Mouse (Mus musculus) mature B cell (primary cell): ENCODE data around the gene Aco1.

Experiments
- in situ Hi-C: fragments of 300-500 bp; cut with MboI; formaldehyde crosslinking; loops from 2 replicates; pipeline ENCODE4 v1.14.3; 2019

Aco1 gene

DNA sequence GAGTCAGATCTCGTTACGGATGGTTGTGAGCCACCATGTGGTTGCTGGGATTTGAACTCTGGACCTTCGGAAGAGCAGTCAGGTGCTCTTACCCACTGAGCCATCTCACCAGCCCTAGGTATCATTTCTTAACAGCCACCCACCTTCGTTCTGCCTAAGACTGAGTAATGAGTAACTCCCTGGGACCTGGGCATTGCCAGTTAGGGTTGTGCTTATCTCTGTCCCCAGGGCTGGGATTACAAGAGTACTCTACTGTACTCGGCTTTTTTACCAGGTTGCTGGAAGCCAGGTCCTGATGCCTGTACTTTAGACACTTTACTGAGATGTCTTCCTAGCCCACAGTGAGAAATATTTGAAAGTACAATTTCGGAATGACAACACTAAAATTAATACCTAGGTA, 69.3 kb downstream of the Aco1 start:
- in situ Hi-C loops: no loop called here

DNA sequence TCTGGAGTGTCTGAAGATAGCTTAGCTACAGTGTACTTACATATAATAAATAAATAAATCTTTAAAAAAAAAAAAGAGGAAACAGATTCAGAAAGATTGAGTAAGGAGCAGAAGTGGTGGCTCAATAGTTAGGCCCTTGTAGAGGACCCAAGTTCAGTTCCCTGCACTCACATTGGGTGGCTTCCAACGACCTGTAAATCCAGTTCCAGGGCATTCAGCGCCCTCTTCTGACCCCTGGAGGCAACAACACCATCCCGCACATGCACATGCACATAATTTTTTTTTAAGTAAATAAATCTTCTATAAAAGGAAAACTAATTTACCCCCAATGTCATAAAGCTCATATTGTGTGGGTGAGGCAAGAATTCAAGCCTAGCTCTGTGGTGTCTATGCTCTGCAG, 75.0 kb downstream of the Aco1 start:
- in situ Hi-C loops: no loop called here

- in situ Hi-C loops: no loop called here
These were observed 75.5 kb downstream of the Aco1 start for GRCm38 (mm10) chr4:40218382-40218781.

GRCm38 (mm10) chr4:40220437-40220836, 77.6 kb downstream of the Aco1 start:
- in situ Hi-C loops: no loop called here

DNA sequence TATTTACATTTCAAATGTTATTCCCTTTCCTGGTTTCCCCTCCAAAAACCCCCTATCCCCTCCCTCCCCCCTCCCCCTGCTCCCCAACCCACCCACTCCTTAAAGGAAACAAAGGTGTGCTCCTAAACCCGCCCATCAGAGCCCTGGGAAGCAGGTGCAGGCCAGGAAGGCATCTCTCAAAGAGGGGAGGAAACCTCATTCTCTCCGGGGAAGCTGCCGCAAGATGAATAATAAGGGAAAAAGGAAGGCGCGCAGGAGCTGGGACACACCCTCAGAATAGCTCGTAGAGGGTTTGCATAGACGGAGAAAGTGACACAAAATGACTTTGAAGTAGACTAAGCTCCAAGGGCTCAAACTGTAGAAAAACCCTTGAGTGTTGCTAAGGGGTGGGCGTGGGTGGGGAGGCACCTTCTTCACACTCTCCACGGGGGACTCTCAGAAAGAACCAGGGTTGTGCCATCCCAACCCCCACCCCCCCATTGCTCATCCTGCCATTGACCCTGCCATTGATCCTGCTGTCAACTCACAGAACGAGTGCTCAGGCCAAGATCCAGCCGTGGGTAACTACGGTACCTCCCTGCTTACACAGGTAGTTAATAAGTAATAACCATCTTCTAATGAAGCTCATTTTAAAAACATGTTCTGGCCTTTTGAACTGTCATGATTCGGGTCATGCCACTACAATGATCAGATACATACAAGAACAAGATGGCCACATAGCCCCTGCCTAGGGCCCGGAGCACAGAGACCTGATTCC, 78.3 kb downstream of the Aco1 start:
- in situ Hi-C loops: no loop called here

- in situ Hi-C loops: no loop called here
These were observed 79.2 kb downstream of the Aco1 start for GRCm38 (mm10) chr4:40221876-40222585.

GRCm38 (mm10) chr4:40226095-40226494, 83.2 kb downstream of the Aco1 start:
- in situ Hi-C loops: no loop called here

GRCm38 (mm10) chr4:40227131-40227530, 84.2 kb downstream of the Aco1 start:
- in situ Hi-C loops: no loop called here

DNA sequence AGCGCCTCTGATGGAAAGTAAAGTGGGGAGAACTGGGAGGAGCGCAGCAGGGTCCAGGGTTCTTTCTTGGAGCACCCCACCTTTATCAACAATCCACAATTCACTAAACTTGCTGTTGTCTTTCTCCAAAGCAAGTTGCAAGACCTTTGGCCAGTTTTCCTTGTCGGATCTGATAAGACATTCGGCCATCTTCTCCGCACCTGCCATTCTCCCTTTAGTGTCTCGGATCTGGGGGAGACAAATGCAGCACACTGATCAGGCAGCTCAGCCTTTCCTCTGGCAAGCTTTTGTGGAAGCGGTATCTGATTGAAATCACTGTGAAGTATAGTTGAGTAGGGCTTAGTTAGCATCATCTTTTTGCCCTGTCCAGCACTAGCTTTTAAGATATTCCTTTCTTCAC, 85.0 kb downstream of the Aco1 start:
- in situ Hi-C loops: no loop called here

DNA sequence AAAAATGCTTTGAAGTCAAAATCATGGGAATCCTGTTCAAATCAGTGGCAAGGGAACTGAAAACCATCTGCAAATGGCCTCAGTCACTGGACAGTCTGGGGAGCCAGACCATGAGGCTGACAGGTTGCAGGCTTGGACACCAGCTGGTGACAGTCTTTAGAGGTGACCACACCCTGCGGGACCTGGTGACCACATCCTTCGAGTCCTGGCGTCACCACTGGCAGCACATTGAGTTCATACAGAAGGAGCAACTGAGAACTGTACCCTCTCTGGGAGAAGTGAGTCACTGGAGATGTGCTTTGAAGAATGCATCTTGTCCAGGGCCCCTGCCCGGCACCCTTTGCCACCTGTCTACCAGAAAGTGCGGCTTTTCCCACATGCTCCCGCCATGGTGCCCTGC, 86.8 kb downstream of the Aco1 start:
- in situ Hi-C loops: no loop called here

DNA sequence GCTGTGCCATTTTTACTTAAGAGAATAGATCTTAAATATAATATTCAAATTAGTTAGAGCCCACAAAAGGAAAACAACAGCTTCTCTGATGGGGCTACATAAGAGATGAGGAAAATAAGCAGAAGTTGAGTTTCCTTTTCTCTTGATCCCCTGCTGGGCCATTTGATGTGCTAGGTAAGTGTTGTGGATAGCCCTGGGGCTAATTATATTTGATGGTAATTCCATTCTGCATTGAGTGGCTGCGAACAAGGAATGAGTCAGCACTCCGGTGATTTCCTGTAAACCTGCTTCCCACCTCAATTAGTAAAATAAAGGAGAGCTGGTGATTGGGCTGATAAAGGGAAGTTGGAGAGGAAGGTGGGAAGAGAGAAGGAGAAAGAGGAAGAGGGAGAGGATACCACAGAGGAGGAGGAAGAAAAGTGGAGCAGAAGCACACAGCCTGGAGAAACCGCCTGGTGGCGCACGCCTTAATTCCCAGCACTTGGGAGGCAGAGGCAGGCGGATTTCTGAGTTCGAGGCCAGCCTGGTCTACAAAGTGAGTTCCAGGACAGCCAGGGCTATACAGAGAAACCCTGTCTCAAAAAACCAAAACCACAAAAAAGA, 90.3 kb downstream of the Aco1 start:
- in situ Hi-C loops: no loop called here

DNA sequence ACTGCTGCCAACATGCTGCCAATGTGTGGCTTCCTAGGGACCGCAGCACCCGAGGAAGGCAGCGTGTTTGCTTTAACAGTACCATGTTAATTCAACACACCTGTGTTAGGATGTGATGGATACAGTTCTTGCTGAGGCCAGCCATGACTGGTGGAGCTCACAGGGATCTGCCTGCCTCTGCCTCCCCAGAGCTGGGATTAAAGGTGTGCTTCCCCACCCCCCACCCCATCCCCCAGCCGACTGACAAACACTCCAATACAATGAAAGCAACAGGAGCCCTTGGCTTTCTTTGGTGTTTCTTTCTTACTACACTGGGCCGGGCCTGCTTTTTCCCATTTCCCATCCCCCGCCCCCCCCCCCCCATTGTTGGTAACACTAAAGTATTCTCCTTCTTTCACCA, 91.4 kb downstream of the Aco1 start:
- in situ Hi-C loops: no loop called here

DNA sequence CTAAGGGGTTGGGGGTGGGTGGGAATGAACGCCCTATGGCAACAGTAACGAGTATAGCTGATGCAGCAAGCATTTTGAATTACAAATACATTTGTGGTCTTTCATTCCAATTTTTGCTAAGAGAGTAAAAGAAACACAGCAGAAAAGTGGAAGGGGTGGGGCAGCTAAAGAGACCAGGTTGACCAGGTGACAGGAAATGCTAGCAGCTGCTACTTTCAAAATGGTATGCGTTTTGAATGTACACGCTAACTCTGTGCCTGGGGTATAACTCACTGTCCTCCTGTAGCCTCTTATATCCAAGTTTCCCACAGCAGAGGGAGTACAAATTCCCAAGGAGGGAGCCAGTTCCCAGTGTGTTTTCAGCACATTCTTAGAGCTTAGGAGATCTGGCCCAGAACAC, 93.9 kb downstream of the Aco1 start:
- in situ Hi-C loops: no loop called here

DNA sequence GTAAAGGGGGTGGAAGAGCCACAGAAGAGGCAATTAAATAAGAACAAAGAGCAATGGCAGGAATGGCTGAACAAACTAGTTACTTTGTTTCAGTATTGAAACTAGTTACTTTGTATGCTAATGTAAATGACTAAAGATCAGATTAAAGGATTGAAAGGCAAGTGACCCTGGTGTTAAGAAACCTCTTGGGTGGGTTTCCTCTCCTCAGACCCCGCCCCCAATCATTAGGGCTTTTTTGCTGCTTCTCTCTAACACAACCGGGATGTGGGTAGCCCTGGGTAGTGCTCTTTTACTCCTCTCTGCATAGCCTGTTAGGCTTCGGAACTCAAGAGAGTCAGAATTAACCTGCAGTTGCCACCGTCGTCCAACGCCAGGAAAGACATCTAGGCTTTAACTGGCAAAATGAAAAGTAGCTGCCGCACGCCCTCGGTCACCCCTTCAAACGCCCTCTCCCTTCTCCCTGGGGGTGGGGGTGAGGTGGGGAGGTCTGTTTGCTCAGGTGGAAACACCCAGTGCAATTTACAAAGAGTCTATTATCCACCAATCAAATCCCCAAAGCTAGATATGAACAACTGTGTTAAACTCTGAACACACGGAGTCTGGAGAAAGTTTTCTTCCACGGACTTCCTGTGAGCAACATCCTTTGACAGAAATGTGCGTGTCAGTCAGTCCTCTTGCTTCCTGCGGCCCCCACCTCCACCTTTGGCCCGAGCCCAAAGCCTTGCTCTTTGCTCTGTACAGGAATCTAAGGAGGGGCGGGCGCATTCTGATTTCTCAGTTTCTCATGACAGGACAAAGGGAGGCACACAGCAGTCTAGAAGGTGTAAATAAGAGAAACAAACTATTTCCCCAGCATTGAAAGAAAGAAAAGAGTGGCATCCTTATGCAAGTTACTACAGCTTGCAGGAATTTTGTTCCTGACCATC, 95.9 kb downstream of the Aco1 start:
- in situ Hi-C loops: no loop called here

- in situ Hi-C loops: no loop called here
These were observed 96.8 kb downstream of the Aco1 start, which contains the start of gene Ddx58 for GRCm38 (mm10) chr4:40239409-40240271. Gene Ddx58 (minus strand): TSS chr4:40239828.

GRCm38 (mm10) chr4:40240272-40240744, 97.4 kb downstream of the Aco1 start:
- in situ Hi-C loops: no loop called here

- in situ Hi-C loops: no loop called here
These were observed 99.0 kb downstream of the Aco1 start for GRCm38 (mm10) chr4:40241928-40242327.

GRCm38 (mm10) chr4:40243006-40243405, 100.1 kb downstream of the Aco1 start:
- in situ Hi-C loops: no loop called here

- in situ Hi-C loops: no loop called here
These were observed 101.2 kb downstream of the Aco1 start for GRCm38 (mm10) chr4:40244035-40244434.
